Mouse (Mus musculus) cerebellum, adult 2 months (tissue): Measurements from ENCODE around the gene Pde3a.

Source experiments
- CTCF ChIP-seq: fragments of 200-500 bp; IDR thresholded peaks from 2 replicates; pipeline ENCODE4 v1.5.1; 2011; ENCODE audit warnings: low read depth, mild to moderate bottlenecking, control low read depth, low read length, moderate library complexity, borderline replicate concordance; ENCODE audit not compliant: insufficient read depth
- POLR2A ChIP-seq: fragments of 200-500 bp; IDR thresholded peaks from 2 replicates; pipeline ENCODE4 v1.6.1; 2011; ENCODE audit warnings: low read length, control low read depth, borderline replicate concordance; ENCODE audit not compliant: insufficient read depth

DNA sequence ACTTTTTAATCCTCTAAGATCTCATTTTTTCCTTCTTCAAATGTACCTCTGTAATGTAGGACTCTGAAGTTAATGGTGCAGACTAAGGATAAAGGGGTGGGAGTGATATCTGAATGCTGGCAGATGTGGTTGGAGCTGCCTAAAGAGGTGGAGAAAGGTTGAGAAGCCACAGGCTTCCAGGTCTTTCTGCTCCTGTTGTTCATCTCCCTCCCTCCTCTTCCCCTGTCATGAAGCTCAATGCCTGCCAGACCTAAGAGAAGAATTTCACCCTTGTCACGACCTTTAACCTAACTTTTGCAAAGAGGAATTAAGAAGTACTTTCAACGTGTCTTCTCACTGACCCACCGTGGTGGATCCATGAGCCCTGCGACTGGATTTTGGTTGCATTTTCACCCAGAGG is 87.4 kb downstream of the Pde3a start:
- no peak for TF ChIP-seq POLR2A
- TF ChIP-seq CTCF = no peak
